Mouse (Mus musculus): Measurements from ENCODE around the gene Mrps7. TPM values are rescaled to one million over a fixed set of nuclear protein-coding genes. Genes with fewer than 3 reads are reported as not detected.

Mrps7 gene
- 71.5 and 77.4 TPM in 2 replicates for polyA plus RNA-seq (2015; fragmentation: Nextera tagmentation; extraction: Ambion mirVana)

- H3K36me3 ChIP-seq = peaks cover 58% of the 10 kb centered on the region
- DNase-seq = peak; percentile 85
- H3K4me1 ChIP-seq (replicated peaks) = peaks cover 60% of the 10 kb centered on the region
These were observed at the start of gene Mrps7, which contains the start of gene Gga3 for GRCm38 (mm10) chr11:115603476-115604303. Mrps7 (plus strand) TSS chr11:115603925. Gga3 (minus strand) TSS chr11:115604051.

DNA sequence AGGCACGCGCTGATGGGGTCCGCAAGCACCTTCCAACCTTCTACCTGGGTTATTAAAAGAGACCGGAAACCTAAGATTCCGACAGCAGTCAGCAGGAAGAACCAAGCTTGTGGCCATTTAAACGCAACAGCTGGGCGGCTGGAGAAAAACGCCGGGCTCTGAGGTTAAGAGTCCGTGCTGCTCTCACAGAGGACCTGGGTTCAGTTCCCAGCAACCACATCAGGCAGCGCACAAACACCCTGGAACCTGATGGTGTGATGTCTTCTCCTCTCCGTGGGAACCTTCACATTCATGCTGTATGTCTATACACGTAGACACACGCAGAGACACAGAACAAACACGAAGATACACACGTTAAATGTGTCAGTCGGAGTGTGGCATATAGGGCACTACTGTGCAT is 48.0 kb upstream of the Mrps7 start:
- Histone ChIP-seq H3K4me3 (replicated peaks) (no peak overlapping the region), H3K4me2 (no peak overlapping the region), H3K36me3 (no peaks in the 10 kb centered on the region), H3K9ac (no peak overlapping the region), H3K4me1 (replicated peaks) (0 out of 2 replicates have a peak, but pooled peaks cover 2% of the 10 kb centered on the region), H3K27me3 (no peaks in the 10 kb centered on the region), H3K9me3 (replicated peaks) (no peaks in the 10 kb centered on the region), H3K27ac (no peak overlapping the region)
- WGBS (ENCODE audit: insufficient replicate concordance) = 71% methylated on average over 17 of the region's 17 CpGs
- ATAC-seq (ENCODE audit: low read depth) (no peak), DNase-seq (no peak)

More at GRCm38 (mm10) chr11:115603476-115604303, at the start of gene Mrps7, which contains the start of gene Gga3:
- H3K4me2 ChIP-seq = peak within 1 kb of the TSS; percentile 92
- under 1% methylated on average over 93 of the region's 93 CpGs for WGBS (ENCODE audit: insufficient replicate concordance)
- H3K27me3 ChIP-seq = no peaks in the 10 kb centered on the region
- peak within 1 kb of the TSS; percentile 88 for H3K27ac ChIP-seq
- peak; percentile 94 for ATAC-seq (ENCODE audit: low read depth)
- no peaks in the 10 kb centered on the region for H3K9me3 ChIP-seq (replicated peaks)
- H3K9ac ChIP-seq = peak within 1 kb of the TSS; percentile 89
- peak within 1 kb of the TSS; percentile 79 for H3K4me3 ChIP-seq (replicated peaks)

- Histone ChIP-seq H3K36me3 (peaks cover 29% of the 10 kb centered on the region), H3K4me1 (replicated peaks) (peaks cover 36% of the 10 kb centered on the region), H3K27me3 (no peaks in the 10 kb centered on the region), H3K27ac (peak overlapping the region; percentile 88), H3K9me3 (replicated peaks) (no peaks in the 10 kb centered on the region), H3K4me3 (replicated peaks) (peak overlapping the region; percentile 76), H3K4me2 (peak overlapping the region; percentile 81), H3K9ac (peak overlapping the region; percentile 80)
- ATAC-seq (ENCODE audit: low read depth) (peak; percentile 56), DNase-seq (no peak)
- WGBS (ENCODE audit: insufficient replicate concordance) = 48% methylated on average over 4 of the region's 4 CpGs
These were observed 40.3 kb upstream of the Mrps7 start for GRCm38 (mm10) chr11:115563406-115563805.

DNA sequence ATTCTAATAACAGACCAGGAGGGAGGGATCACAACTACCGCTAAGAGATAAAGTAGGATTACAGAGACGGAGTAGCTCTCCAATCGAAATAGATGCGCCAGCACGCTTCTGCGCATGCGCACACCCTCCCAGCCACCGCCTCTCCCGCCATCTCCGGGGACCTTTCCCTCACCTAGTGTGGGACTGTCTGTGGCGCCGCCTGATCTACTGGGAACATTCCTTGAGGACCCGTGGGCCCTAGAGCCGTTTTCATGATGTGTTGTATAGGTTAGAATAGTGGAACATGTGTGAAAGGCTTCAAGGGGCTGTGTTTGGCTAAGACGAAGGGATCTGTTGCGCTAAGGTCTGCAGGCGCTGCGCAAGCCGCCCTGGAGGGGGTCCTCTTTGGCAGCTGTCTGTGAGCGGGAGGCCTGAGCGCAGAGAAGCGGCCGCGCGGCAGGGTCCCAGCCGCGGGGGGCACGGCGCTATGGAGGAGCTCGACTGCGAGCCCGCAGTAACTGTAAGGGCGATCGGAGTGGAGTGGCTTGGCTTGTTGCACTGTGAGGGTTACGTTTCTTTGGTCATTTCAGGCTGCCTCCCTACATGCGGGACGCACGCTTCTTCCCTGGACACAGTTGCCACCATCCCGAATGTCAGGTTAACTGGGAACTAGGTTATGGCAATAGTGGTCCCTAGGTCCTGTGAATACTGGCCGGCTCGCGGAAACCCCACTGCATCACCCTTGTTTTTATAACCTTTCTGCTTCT is 39.5 kb upstream of the Mrps7 start, which contains the start of gene Nup85:
Gene Nup85, plus strand, starts transcription at position 371 of the 746 bp plus-strand sequence.
- Histone ChIP-seq H3K27me3 (no peaks in the 10 kb centered on the region), H3K4me1 (replicated peaks) (peaks cover 36% of the 10 kb centered on the region), H3K4me3 (replicated peaks) (peak within 1 kb of the TSS; percentile 76), H3K27ac (peak within 1 kb of the TSS; percentile 88), H3K36me3 (peaks cover 37% of the 10 kb centered on the region), H3K4me2 (peak within 1 kb of the TSS; percentile 81), H3K9me3 (replicated peaks) (no peaks in the 10 kb centered on the region), H3K9ac (peak within 1 kb of the TSS; percentile 80)
- DNase-seq (peak; percentile 98), ATAC-seq (ENCODE audit: low read depth) (peak; percentile 89)
- WGBS (ENCODE audit: insufficient replicate concordance) = under 1% methylated on average over 42 of the region's 42 CpGs

GRCm38 (mm10) chr11:115564961-115565360 is 38.8 kb upstream of the Mrps7 start:
- 0 out of 2 replicates have a peak overlapping the region, but pooled peaks have one; percentile 88 for H3K27ac ChIP-seq
- H3K4me1 ChIP-seq (replicated peaks) = peaks cover 36% of the 10 kb centered on the region
- H3K9me3 ChIP-seq (replicated peaks) = no peaks in the 10 kb centered on the region
- peak overlapping the region; percentile 81 for H3K4me2 ChIP-seq
- no peaks in the 10 kb centered on the region for H3K27me3 ChIP-seq
- peak overlapping the region; percentile 76 for H3K4me3 ChIP-seq (replicated peaks)
- H3K9ac ChIP-seq = peak overlapping the region; percentile 80
- DNase-seq (no peak), ATAC-seq (ENCODE audit: low read depth) (no peak)
- peaks cover 44% of the 10 kb centered on the region for H3K36me3 ChIP-seq
- WGBS (ENCODE audit: insufficient replicate concordance) = 7% methylated on average over 7 of the region's 7 CpGs

- Histone ChIP-seq H3K27me3 (no peaks in the 10 kb centered on the region), H3K9ac (no peak overlapping the region; the same call in 1 of the 2 replicates)
- no peak for ATAC-seq (ENCODE audit: low read depth)
These were observed 24.6 kb upstream of the Mrps7 start for GRCm38 (mm10) chr11:115579080-115579479.

DNA sequence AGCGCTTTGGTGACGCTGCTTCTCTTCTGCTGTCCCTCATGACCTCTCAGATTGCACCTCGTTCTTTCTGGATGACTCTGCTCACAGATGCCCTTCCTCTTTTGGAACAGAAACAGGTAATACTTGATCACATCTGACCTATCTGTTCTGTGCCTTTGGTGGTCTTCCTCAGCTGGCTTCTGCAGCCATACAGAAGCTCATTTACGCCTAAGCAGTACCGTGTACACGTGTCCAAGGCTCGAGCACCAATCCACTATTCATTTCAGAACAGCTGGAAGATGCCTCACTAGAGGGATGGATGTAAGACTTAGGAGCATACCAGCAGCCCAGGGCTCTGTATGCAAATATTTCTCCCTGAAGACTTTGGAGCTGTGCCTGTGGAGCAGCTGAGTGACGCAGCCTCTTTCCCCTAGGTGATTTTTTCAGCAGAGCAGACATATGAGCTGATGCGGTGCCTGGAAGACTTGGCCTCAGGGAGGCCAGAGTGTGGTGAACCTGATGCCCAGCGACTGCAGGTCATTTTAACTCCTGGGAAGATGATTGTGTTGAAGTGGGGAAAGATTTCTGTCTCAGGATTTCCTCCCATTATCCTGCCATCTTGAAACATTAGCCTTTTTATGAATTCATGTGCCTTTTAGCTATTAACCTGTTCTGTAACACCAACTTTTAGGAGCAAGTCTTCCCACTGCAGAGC is 20.7 kb upstream of the Mrps7 start:
- Histone ChIP-seq H3K9ac (no peak overlapping the region), H3K4me1 (replicated peaks) (no peaks in the 10 kb centered on the region), H3K4me2 (no peak overlapping the region), H3K27ac (no peak overlapping the region), H3K4me3 (replicated peaks) (no peak overlapping the region), H3K9me3 (replicated peaks) (no peaks in the 10 kb centered on the region), H3K27me3 (no peaks in the 10 kb centered on the region), H3K36me3 (peaks cover 99% of the 10 kb centered on the region)
- ATAC-seq (ENCODE audit: low read depth) (no peak), DNase-seq (no peak)
- WGBS (ENCODE audit: insufficient replicate concordance) = 79% methylated on average over 10 of the region's 10 CpGs

More at GRCm38 (mm10) chr11:115579080-115579479, 24.6 kb upstream of the Mrps7 start:
- H3K4me1 ChIP-seq (replicated peaks) = no peaks in the 10 kb centered on the region
- no peak overlapping the region for H3K4me2 ChIP-seq
- DNase-seq = no peak
- no peak overlapping the region for H3K27ac ChIP-seq
- H3K4me3 ChIP-seq (replicated peaks) = no peak overlapping the region
- H3K9me3 ChIP-seq (replicated peaks) = no peaks in the 10 kb centered on the region
- peaks cover 77% of the 10 kb centered on the region for H3K36me3 ChIP-seq

DNA sequence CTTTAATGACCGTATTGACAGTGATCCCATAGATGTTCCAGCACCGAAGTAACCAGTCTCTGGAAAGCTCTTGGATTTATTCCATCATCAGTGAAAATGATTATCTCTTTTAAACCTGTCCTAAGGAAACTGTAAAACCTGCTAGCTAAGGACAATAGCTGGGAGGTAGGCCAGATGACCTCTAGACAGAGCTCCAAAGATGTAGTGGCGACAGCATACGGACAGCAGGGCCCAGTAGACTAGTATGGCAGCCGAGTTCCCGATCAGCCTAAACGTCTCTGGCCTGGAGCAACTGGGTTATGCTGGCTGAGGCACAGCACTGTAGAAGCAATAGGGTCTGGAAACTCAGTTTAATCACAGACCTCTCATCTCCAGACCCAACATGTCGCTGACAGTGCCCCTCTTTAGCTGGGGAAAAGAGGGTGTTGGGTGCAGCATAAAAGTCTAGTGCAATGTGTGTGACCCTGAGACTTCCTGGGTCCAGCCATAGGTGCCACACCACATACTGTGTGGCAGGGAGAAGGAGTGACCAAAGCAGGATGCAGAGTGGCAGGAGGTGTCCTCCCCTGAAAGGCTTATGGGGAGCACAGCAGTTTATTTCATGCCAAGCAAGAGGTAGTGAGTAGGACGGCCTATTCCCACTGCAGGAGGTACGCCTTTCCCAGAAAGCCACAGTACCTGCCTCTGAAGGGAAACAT is 19.2 kb upstream of the Mrps7 start:
- 87% methylated on average over 10 of the region's 10 CpGs for WGBS (ENCODE audit: insufficient replicate concordance)
- Histone ChIP-seq H3K4me1 (replicated peaks) (no peaks in the 10 kb centered on the region), H3K4me2 (no peak overlapping the region), H3K9me3 (replicated peaks) (no peaks in the 10 kb centered on the region), H3K36me3 (peaks cover 96% of the 10 kb centered on the region), H3K27ac (no peak overlapping the region), H3K9ac (no peak overlapping the region), H3K4me3 (replicated peaks) (no peak overlapping the region), H3K27me3 (no peaks in the 10 kb centered on the region)
- DNase-seq (no peak), ATAC-seq (ENCODE audit: low read depth) (no peak)

DNA sequence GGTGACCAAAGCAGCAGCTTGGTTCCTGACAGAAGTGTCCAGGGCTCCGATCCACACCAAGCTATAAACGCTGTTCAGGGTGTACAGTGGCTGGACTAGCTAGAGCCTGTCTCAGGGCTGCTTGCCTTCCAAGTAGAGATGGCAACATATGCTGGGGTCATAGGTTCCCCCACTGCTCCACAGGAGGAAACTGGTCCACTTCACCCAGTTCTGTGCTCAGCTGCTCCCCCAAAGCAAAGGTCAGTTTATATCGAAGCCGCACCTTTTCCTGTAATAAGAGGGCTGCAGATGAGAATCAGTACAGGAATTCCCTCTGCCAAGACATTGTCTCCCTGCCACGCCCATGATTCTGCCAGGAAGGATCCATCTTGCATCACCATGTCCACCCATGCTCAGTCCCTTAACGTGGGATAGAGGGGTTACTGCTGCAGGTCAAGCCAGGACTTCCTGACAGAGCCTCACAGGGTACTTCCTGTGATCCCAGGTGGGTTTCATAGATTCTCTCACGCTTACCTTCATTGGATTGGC is 18.1 kb upstream of the Mrps7 start:
- 77% methylated on average over 7 of the region's 7 CpGs for WGBS (ENCODE audit: insufficient replicate concordance)
- Histone ChIP-seq H3K9ac (no peak overlapping the region), H3K27ac (no peak overlapping the region), H3K4me3 (replicated peaks) (no peak overlapping the region), H3K36me3 (peaks cover 97% of the 10 kb centered on the region), H3K9me3 (replicated peaks) (no peaks in the 10 kb centered on the region), H3K4me1 (replicated peaks) (no peaks in the 10 kb centered on the region), H3K4me2 (no peak overlapping the region), H3K27me3 (no peaks in the 10 kb centered on the region)
- DNase-seq (no peak), ATAC-seq (ENCODE audit: low read depth) (no peak)

DNA sequence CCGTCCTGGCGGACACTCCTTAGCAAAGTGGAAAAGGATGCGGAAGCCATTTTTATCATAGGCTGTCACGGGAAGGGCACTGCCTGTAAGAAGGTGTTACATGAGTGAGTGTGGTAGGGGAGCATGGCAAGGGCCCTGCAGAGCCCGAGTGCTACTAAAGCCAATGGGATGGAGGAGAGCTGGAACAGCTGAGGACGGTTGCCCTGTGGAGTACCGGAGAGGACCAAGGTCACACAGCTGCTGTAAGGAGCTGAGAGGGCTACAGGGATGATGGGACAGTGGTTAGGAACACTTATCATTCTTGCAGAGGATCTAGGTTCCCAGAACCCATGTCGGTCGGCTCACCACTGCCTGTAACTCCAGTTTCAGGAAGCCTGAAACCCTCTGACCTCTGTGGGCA is 17.3 kb upstream of the Mrps7 start:
- Histone ChIP-seq H3K4me2 (no peak overlapping the region), H3K36me3 (peaks cover 97% of the 10 kb centered on the region), H3K9ac (no peak overlapping the region), H3K27me3 (no peaks in the 10 kb centered on the region), H3K27ac (no peak overlapping the region), H3K4me3 (replicated peaks) (no peak overlapping the region), H3K9me3 (replicated peaks) (no peaks in the 10 kb centered on the region), H3K4me1 (replicated peaks) (no peaks in the 10 kb centered on the region)
- WGBS (ENCODE audit: insufficient replicate concordance) = 89% methylated on average over 9 of the region's 9 CpGs
- DNase-seq (no peak), ATAC-seq (ENCODE audit: low read depth) (no peak)
